Mouse (Mus musculus) spleen, postnatal 4 days (tissue): ENCODE results near the gene Zfp345.
"Not testable (repeated sequence)": the region's sequence is repeated elsewhere in the genome, so short reads cannot be mapped to it uniquely, and the experiment has no call there.

Experiments
- DNase-seq, 2 experiments: peaks; one replicate each; pipeline ENCODE4 v3.0.0; 2022; ENCODE audit warnings: low spot score in 2 of 2

Gene Zfp345

GRCm38 (mm10) chr2:150484939-150485778 lies at the start of gene Zfp345:
Gene Zfp345, minus strand, starts transcription at chr2:150485091.
- DNase-seq = not testable (repeated sequence)

- no peak for DNase-seq
These were observed 40.9 kb upstream of the Zfp345 start for GRCm38 (mm10) chr2:150525703-150526207.

GRCm38 (mm10) chr2:150512837-150513236 lies 27.9 kb upstream of the Zfp345 start:
- no peak for DNase-seq

- not testable (repeated sequence) for DNase-seq
These were observed 15.5 kb upstream of the Zfp345 start for GRCm38 (mm10) chr2:150500124-150500973.

GRCm38 (mm10) chr2:150493031-150493430 lies 8.1 kb upstream of the Zfp345 start:
- DNase-seq = no peak

GRCm38 (mm10) chr2:150451180-150451919 lies 33.5 kb downstream of the Zfp345 start, which contains the start of gene Zfp442:
Gene Zfp442, minus strand, starts transcription at chr2:150451486.
- peak; percentile 13 to 62 for DNase-seq

GRCm38 (mm10) chr2:150439084-150439483 lies 45.8 kb downstream of the Zfp345 start:
- DNase-seq = not testable (repeated sequence)
